Mouse (Mus musculus): ENCODE results near the gene Poglut1. TPM values are rescaled to one million over a fixed set of nuclear protein-coding genes. Genes with fewer than 3 reads are reported as not detected.

Poglut1 gene
- polyA plus RNA-seq, 1 experiment from 2014 or later = 69.8 TPM

DNA sequence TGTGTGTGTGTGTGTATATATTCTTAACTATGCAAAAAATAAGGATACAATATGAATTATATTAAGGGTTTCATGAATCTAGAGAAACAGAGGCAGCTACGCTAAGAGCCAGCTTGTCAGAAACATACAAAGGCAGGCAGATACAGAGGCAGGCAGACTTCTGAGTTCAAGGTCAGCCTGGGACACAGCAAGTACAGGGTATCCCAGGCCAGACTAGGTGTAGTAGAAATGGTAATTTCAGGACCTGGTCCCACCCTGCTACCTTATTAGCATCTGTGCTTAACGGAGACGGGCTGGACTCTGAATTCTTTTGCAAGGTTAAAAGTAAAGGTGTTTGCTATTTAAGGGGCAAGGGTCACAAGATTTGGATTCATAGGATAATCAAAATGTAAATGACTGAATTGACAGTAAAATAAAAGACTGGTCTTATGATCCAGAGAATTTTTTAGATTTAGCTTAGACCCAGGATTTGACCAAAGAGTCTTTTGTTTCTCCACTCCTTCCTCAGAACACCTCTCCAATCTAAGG, 8.2 kb upstream of the Poglut1 start, which contains the start of gene Tmem39a:
Gene Tmem39a, plus strand, starts transcription at position 478 of the 528 bp plus-strand sequence.
- H3K27me3 ChIP-seq (ENCODE audit: control insufficient read depth, insufficient read depth, low read length) = no peaks in the 10 kb centered on the region
- 89% methylated on average over 3 of the region's 3 CpGs for WGBS
- H3K4me2 ChIP-seq (replicated peaks; ENCODE audit: low read depth, low read length) = no peak within 1 kb of the TSS
- no peak within 1 kb of the TSS for H3K27ac ChIP-seq (ENCODE audit: low read depth, low read length)
- no peak within 1 kb of the TSS for H3K4me3 ChIP-seq (ENCODE audit: low read depth, low read length)
- DNase-seq (ENCODE audit: low spot score) = no peak
- H3K4me1 ChIP-seq (replicated peaks; ENCODE audit: control insufficient read depth, insufficient read depth, low read length) = no peaks in the 10 kb centered on the region
- no peaks in the 10 kb centered on the region for H3K9me3 ChIP-seq (ENCODE audit: control insufficient read depth, low read length)
- no peaks in the 10 kb centered on the region for H3K36me3 ChIP-seq (ENCODE audit: control insufficient read depth, insufficient read depth, low read length)
- no peak within 1 kb of the TSS for H3K9ac ChIP-seq (ENCODE audit: low read depth, low read length)
- no peak for ATAC-seq (ENCODE audit: low FRiP score)

DNA sequence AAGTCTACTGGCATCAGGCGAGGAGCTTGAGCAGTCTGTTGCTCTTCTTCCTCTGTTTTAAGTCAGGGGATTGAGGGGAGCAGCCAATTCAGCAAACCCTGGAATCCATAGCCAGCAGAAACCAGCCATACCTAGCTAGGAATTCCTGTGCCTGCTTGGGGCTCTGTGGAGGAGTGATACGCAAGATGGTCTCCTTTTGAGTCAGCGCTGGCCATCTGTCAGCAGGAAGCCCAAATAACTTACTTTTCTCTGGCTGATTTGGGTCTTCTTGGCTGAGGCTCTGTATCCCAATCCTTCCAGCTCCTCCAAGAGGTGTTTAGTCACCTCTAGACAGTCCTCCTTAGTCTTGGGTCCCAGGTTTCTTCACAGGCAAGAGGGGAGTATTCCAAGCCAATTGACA, 5.9 kb upstream of the Poglut1 start:
- Histone ChIP-seq H3K27ac (ENCODE audit: low read depth, low read length) (no peak overlapping the region), H3K27me3 (ENCODE audit: control insufficient read depth, insufficient read depth, low read length) (no peaks in the 10 kb centered on the region), H3K4me3 (ENCODE audit: low read depth, low read length) (no peak overlapping the region), H3K4me2 (replicated peaks; ENCODE audit: low read depth, low read length) (no peak overlapping the region), H3K36me3 (ENCODE audit: control insufficient read depth, insufficient read depth, low read length) (no peaks in the 10 kb centered on the region), H3K4me1 (replicated peaks; ENCODE audit: control insufficient read depth, insufficient read depth, low read length) (no peaks in the 10 kb centered on the region), H3K9me3 (ENCODE audit: control insufficient read depth, low read length) (no peaks in the 10 kb centered on the region), H3K9ac (ENCODE audit: low read depth, low read length) (no peak overlapping the region)
- DNase-seq (ENCODE audit: low spot score) = no peak
- 74% methylated on average over 3 of the region's 3 CpGs for WGBS
- no peak for ATAC-seq (ENCODE audit: low FRiP score)

DNA sequence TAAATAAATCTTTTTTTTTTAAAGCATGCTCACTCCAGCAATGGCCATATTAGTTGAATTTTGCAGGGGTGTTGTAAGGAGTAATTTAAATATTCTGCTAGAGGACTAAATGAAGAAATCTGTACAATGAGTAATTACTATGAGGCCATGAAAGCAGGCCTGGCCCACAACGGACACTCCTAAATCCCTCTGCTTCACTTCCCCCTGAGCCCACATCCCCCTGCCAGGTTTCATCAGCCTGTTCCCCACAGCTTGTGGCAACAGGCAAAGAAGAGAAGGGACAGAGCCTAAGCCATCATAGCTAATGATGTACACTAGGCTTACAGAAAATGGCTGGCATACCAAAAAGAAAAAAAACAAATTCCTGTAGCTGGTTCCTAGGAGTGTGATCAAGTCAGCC, 2.1 kb downstream of the Poglut1 start:
- Histone ChIP-seq H3K4me3 (ENCODE audit: low read depth, low read length) (no peak overlapping the region), H3K36me3 (ENCODE audit: control insufficient read depth, insufficient read depth, low read length) (no peaks in the 10 kb centered on the region), H3K27ac (ENCODE audit: low read depth, low read length) (no peak overlapping the region), H3K9me3 (ENCODE audit: control insufficient read depth, low read length) (no peaks in the 10 kb centered on the region), H3K4me2 (replicated peaks; ENCODE audit: low read depth, low read length) (no peak overlapping the region), H3K9ac (ENCODE audit: low read depth, low read length) (no peak overlapping the region), H3K4me1 (replicated peaks; ENCODE audit: control insufficient read depth, insufficient read depth, low read length) (peaks cover 4% of the 10 kb centered on the region), H3K27me3 (ENCODE audit: control insufficient read depth, insufficient read depth, low read length) (no peaks in the 10 kb centered on the region)
- DNase-seq (ENCODE audit: low spot score) (no peak), ATAC-seq (ENCODE audit: low FRiP score) (no peak)
- 94% methylated on average over 1 of the region's 1 CpGs for WGBS

DNA sequence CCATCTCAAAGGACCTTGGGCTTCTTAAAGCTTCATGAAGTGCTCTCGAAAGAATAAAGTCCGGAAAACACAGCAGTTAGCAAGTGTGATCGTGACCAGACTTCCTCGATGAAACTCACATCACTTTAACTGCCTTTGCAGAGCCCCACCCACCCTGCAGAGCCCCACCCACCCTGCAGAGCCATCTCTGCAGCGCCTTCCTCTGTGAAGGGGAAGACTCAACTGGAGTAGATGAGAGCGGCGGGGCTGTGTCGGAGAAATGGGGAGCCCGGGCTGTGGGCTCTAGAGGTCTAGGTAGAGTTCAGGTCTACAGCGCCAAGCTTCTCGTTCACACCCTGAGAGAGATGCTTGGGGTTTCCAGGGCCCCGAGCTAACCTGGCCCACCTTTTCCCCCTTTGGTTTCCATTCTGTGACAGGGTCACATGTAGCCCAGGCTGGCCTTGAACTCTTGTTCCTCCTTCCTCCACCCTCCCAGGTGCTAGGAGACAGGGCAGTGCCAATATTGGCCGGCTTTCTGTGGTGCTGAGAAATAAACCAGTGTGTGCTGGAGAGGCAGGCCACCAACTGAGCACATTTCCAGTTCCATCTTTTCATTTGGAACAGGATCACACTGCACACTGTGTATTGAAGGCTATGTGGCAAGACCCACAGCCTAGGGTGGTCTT, 11.2 kb downstream of the Poglut1 start:
- H3K27ac ChIP-seq (ENCODE audit: low read depth, low read length) = no peak overlapping the region
- WGBS = 95% methylated on average over 13 of the region's 13 CpGs

DNA sequence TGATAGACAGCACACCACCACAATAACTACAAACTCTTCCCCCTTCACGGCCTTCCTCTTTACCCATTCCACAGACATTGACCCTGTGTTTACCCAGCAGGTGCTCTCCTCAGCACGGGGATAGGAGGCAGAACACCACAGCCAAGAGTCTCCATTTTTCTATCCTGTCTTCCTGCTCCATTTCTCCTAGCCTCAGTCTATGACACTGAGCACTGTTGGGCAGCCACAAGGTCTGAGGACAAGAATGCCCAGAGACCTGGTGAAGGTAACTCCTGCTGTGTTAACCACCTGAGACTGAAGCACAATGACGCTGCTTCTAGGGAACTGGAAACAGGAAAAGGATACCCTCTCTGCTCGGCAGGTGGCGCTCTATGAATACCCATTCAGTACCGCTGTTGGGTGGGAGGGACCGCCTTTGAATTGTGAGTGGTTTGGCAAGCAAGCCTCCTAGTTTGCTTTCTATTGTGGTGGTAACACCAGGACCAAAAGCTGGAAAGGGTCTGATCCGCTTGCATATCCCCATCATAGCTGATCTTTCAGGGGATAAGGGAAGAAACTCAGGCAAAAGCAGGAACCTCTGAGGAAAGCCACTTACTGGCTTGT, 13.4 kb downstream of the Poglut1 start:
- Histone ChIP-seq H3K36me3 (ENCODE audit: control insufficient read depth, insufficient read depth, low read length) (no peaks in the 10 kb centered on the region; the same call in 1 of the 2 replicates), H3K4me2 (replicated peaks; ENCODE audit: low read depth, low read length) (no peak overlapping the region), H3K4me3 (ENCODE audit: low read depth, low read length) (no peak overlapping the region), H3K9me3 (ENCODE audit: control insufficient read depth, low read length) (no peaks in the 10 kb centered on the region), H3K9ac (ENCODE audit: low read depth, low read length) (no peak overlapping the region), H3K27me3 (ENCODE audit: control insufficient read depth, insufficient read depth, low read length) (no peaks in the 10 kb centered on the region), H3K27ac (ENCODE audit: low read depth, low read length) (no peak overlapping the region), H3K4me1 (replicated peaks; ENCODE audit: control insufficient read depth, insufficient read depth, low read length) (no peaks in the 10 kb centered on the region)
- WGBS = 55% methylated on average over 8 of the region's 8 CpGs
- ATAC-seq (ENCODE audit: low FRiP score) (no peak), DNase-seq (ENCODE audit: low spot score) (peak; percentile 77)

More for the DNA sequence above, 11.2 kb downstream of the Poglut1 start:
- Histone ChIP-seq H3K9me3 (ENCODE audit: control insufficient read depth, low read length) (no peaks in the 10 kb centered on the region), H3K4me2 (replicated peaks; ENCODE audit: low read depth, low read length) (no peak overlapping the region), H3K9ac (ENCODE audit: low read depth, low read length) (no peak overlapping the region), H3K27me3 (ENCODE audit: control insufficient read depth, insufficient read depth, low read length) (no peaks in the 10 kb centered on the region), H3K36me3 (ENCODE audit: control insufficient read depth, insufficient read depth, low read length) (peaks cover 5% of the 10 kb centered on the region), H3K4me3 (ENCODE audit: low read depth, low read length) (no peak overlapping the region), H3K4me1 (replicated peaks; ENCODE audit: control insufficient read depth, insufficient read depth, low read length) (no peaks in the 10 kb centered on the region)
- ATAC-seq (ENCODE audit: low FRiP score) (no peak), DNase-seq (ENCODE audit: low spot score) (no peak)

DNA sequence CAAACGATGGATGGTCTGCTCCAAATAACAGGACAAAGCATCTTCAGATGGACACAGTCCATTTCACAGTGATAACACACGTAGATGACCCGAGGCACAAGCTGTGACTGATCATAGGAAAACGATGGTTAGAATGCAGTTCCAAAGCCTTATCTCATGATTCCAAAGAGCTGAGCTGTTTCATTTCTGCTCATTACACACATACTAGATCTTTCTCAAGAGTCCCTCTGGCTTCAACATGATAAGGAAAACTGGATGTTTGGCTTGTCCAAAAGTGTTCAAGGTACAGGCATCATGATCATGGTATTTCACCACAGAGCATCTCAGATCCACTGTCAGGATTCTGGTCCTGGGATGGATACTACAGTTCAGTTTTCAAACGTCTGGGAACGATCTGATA, 23.8 kb downstream of the Poglut1 start:
- Histone ChIP-seq H3K4me3 (ENCODE audit: low read depth, low read length) (no peak overlapping the region), H3K9ac (ENCODE audit: low read depth, low read length) (no peak overlapping the region), H3K27me3 (ENCODE audit: control insufficient read depth, insufficient read depth, low read length) (no peaks in the 10 kb centered on the region), H3K36me3 (ENCODE audit: control insufficient read depth, insufficient read depth, low read length) (peaks cover 22% of the 10 kb centered on the region), H3K4me1 (replicated peaks; ENCODE audit: control insufficient read depth, insufficient read depth, low read length) (no peaks in the 10 kb centered on the region; the same call in 1 of the 2 replicates), H3K4me2 (replicated peaks; ENCODE audit: low read depth, low read length) (no peak overlapping the region), H3K9me3 (ENCODE audit: control insufficient read depth, low read length) (no peaks in the 10 kb centered on the region), H3K27ac (ENCODE audit: low read depth, low read length) (no peak overlapping the region)
- ATAC-seq (ENCODE audit: low FRiP score) = no peak
- 86% methylated on average over 6 of the region's 6 CpGs for WGBS
- no peak for DNase-seq (ENCODE audit: low spot score)

DNA sequence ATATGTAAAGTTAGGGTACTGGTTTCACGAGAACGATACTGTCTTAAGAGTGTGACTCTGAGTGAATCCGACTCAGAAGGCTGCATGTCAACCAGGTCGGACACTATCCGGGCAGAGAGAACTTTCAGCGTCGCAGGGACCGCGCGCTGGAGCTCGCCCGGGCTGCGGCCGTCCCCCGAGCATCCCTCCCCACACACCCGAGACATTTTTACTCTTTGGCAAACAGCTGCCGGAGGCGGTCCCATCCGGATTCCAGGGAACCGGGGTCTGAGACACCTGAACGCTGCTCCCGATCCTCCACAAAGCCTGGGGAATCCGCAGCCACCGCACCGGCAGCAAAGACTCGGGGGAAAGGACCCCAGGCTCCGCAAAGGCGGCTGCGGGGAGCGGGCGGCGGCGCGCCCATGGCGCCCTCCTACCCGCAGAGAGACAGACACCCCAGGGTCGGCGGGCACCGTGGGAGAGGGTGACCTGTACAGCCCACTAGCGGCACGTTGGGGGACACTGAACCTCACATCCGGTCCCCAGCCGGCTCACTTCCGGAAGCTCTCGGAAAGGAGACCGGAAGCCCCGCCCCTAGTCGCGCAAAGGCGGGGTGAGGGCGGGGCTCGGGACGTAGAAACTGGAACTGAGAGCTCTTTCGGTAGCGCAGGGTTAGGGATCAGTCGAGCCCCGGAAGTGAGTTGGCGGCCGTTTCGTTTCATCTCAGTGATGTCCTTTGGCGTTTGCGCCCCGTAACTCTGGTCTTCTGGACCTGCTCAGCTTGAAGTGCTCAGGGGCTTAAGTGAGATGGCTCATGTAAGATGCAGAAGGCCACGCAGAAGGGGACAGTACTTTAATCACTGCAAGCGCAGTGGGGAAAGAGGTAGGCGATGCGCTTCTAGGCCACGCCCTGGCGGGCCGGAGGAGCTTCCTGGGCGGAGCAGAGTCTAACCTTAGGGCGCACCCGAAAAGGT, 27.7 kb downstream of the Poglut1 start, which contains the start of gene Timmdc1:
Gene Timmdc1, minus strand, starts transcription at position 535 of the 956 bp plus-strand sequence.
- peak; percentile 97 for ATAC-seq (ENCODE audit: low FRiP score)
- WGBS = under 1% methylated on average over 73 of the region's 73 CpGs

DNA sequence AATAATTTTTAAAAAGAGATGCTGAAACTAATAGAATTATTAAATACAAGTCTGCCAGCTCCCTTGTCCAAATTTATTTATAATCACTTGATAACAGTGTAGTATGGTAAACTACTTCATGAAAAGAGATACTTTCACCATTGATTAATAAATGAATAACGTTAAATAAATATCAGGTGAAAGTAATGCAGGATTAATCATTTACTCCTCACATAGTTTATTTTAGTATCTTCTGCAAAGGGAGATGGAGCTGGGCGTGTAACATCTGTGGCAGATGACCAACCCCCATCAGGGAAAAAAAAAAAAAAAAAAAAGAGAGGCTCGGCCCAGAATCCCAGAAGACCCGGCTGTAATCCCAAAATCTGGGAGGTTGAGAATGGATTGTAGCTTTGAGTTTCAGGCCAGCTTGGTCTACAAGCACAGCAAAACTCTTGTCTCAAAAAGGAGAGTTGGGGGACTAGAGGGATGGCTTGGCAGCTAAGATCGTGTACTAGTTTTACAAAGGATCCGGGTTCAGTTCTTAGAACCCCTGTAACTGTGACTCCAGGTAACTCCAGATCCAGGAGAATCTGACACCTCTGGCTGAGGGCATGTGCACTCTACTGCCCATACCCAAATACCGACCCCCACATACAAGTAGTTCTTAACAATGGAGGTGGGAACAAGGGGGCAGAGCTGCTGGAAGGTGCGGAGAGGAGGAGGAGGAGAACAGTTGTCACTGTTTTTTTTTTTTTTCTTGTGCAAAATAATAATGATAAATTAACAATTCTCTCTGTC, 28.7 kb downstream of the Poglut1 start:
- no peak overlapping the region for H3K27ac ChIP-seq (ENCODE audit: low read depth, low read length)
- H3K4me2 ChIP-seq (replicated peaks; ENCODE audit: low read depth, low read length) = peak overlapping the region; percentile 66
- no peaks in the 10 kb centered on the region for H3K27me3 ChIP-seq (ENCODE audit: control insufficient read depth, insufficient read depth, low read length)
- no peaks in the 10 kb centered on the region; the same call in 1 of the 2 replicates for H3K4me1 ChIP-seq (replicated peaks; ENCODE audit: control insufficient read depth, insufficient read depth, low read length)
- ATAC-seq (ENCODE audit: low FRiP score) = no peak
- peak overlapping the region; percentile 98 for H3K4me3 ChIP-seq (ENCODE audit: low read depth, low read length)
- peak overlapping the region; percentile 15 for H3K9ac ChIP-seq (ENCODE audit: low read depth, low read length)
- WGBS = 43% methylated on average over 8 of the region's 8 CpGs
- peak; percentile 4 for DNase-seq (ENCODE audit: low spot score)
- H3K9me3 ChIP-seq (ENCODE audit: control insufficient read depth, low read length) = no peaks in the 10 kb centered on the region
- H3K36me3 ChIP-seq (ENCODE audit: control insufficient read depth, insufficient read depth, low read length) = peaks cover 7% of the 10 kb centered on the region; the same call in 1 of the 2 replicates

More for the DNA sequence above, 27.7 kb downstream of the Poglut1 start, which contains the start of gene Timmdc1:
- Histone ChIP-seq H3K27me3 (ENCODE audit: control insufficient read depth, insufficient read depth, low read length) (no peaks in the 10 kb centered on the region), H3K9me3 (ENCODE audit: control insufficient read depth, low read length) (no peaks in the 10 kb centered on the region), H3K4me1 (replicated peaks; ENCODE audit: control insufficient read depth, insufficient read depth, low read length) (no peaks in the 10 kb centered on the region; the same call in 1 of the 2 replicates), H3K27ac (ENCODE audit: low read depth, low read length) (peak within 1 kb of the TSS; percentile 92), H3K36me3 (ENCODE audit: control insufficient read depth, insufficient read depth, low read length) (peaks cover 10% of the 10 kb centered on the region), H3K9ac (ENCODE audit: low read depth, low read length) (peak within 1 kb of the TSS; percentile 94), H3K4me2 (replicated peaks; ENCODE audit: low read depth, low read length) (peak within 1 kb of the TSS; percentile 66), H3K4me3 (ENCODE audit: low read depth, low read length) (peak within 1 kb of the TSS; percentile 98)
- peak; percentile 99 for DNase-seq (ENCODE audit: low spot score)
